Mouse (Mus musculus) heart, adult 2 months (tissue): ENCODE measurements around the gene Hmgn1.

Experiments
- CTCF ChIP-seq: fragments of 200-600 bp; IDR thresholded peaks from 2 replicates; pipeline ENCODE4 v1.8.1; 2022; ENCODE audit warnings: antibody characterized with exemption, mild to moderate bottlenecking, moderate library complexity
- EP300 ChIP-seq: fragments of 200-500 bp; IDR thresholded peaks from 2 replicates; pipeline ENCODE4 v1.6.1; 2011; ENCODE audit warnings: low read depth, low read length, control low read depth; ENCODE audit not compliant: insufficient read depth
- POLR2A ChIP-seq: fragments of 200-500 bp; IDR thresholded peaks from 2 replicates; pipeline ENCODE4 v1.6.1; 2011; ENCODE audit warnings: mild to moderate bottlenecking, low read depth, low read length, control low read depth; ENCODE audit not compliant: insufficient read depth

GRCm38 (mm10) chr16:96161336-96161735 is 33.8 kb upstream of the Hmgn1 start:
- TF ChIP-seq CTCF (no peak), POLR2A (no peak), EP300 (no peak)
